Mouse (Mus musculus) liver, embryonic 16.5 days (tissue): ENCODE data around the gene Nnat. TPM values are rescaled to one million over a fixed set of nuclear protein-coding genes. Genes with fewer than 3 reads are reported as not detected.

Source experiments
- ATAC-seq: fragments of 200-750 bp; cut with Nextera tagmentation; 2 replicates; pipeline ENCODE4 v1.8.0; 2017; ENCODE audit warnings: low read depth, mild to moderate bottlenecking, moderate number of reproducible peaks, moderate library complexity
- H3K27ac ChIP-seq: fragments of 300-500 bp; sonication (generic); 2 replicates; pipeline ENCODE4 v1.5.1; 2014; ENCODE audit warnings: mild to moderate bottlenecking, low read length
- H3K27me3 ChIP-seq: fragments of 300-500 bp; sonication (generic); 2 replicates; pipeline ENCODE4 v1.6.1; 2014; ENCODE audit warnings: low read depth, low read length, mixed read lengths; ENCODE audit not compliant: control insufficient read depth, insufficient read depth
- H3K36me3 ChIP-seq: fragments of 300-500 bp; sonication (generic); 2 replicates; pipeline ENCODE4 v1.6.1; 2014; ENCODE audit warnings: mild to moderate bottlenecking; ENCODE audit not compliant: control insufficient read depth, insufficient read depth
- H3K4me1 ChIP-seq: fragments of 300-500 bp; sonication (generic); 2 replicates; pipeline ENCODE4 v1.6.1; 2014; ENCODE audit warnings: low read depth, low read length, mixed read lengths; ENCODE audit not compliant: control insufficient read depth
- H3K4me2 ChIP-seq: fragments of 300-500 bp; sonication (generic); 2 replicates; pipeline ENCODE4 v1.6.1; 2014; ENCODE audit warnings: low read depth, low read length, mixed read lengths
- H3K4me3 ChIP-seq: fragments of 300-500 bp; sonication (generic); 2 replicates; pipeline ENCODE4 v1.5.1; 2014; ENCODE audit warnings: low read depth, mild to moderate bottlenecking, low read length
- H3K9ac ChIP-seq: fragments of 300-500 bp; sonication (generic); 2 replicates; pipeline ENCODE4 v1.6.1; 2014; ENCODE audit warnings: low read depth, low read length
- H3K9me3 ChIP-seq: fragments of 300-500 bp; sonication (generic); replicated peaks from 2 replicates; pipeline ENCODE4 v1.6.1; 2016; ENCODE audit warnings: low read length; ENCODE audit not compliant: control insufficient read depth
- WGBS: fragments of 180-500 bp; shearing (Covaris S2); extraction: QIAGEN DNeasy Blood & Tissue Kit; methylation state at CpG from one replicate; pipeline ENCODE4 v1.1.7; 2014; ENCODE audit not compliant: insufficient replicate concordance; 5-methylcytosine and 5-hydroxymethylcytosine counted together
- polyA plus RNA-seq: library from polyadenylated mRNA; unstranded; fragments of >200 nt; fragmentation: Nextera tagmentation; extraction: Ambion mirVana; gene quantifications from 2 replicates; pipeline ENCODE4 v1.2.1, GENCODE M21; 2015

Nnat gene
- 12.3 and 14.3 TPM in 2 replicates for polyA plus RNA-seq

DNA sequence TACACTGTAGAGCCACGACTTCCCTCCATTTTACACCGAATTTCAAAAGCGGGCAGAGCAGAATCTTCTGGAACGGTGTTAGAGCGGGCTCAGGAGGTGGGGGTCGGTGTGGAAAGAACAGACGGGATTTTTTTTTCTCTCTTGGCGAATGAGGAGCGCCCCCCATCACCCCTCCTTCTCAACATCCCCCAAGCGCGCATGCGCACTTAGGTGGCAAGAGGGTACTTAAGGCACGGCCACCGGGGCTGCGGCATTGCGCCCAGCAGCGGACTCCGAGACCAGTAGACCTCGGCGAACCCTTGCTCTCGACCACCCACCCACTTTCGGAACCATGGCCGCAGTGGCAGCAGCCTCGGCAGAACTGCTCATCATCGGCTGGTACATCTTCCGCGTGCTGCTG is at the start of gene Nnat:
Nnat (plus strand) TSS at position 221 of the 400 bp plus-strand sequence.
- H3K9ac ChIP-seq: no peak within 1 kb of the TSS
- peaks cover 23% of the 10 kb centered on the region for H3K27me3 ChIP-seq
- no peak for ATAC-seq
- WGBS: 44% methylated on average over 27 of the region's 27 CpGs
- H3K4me1 ChIP-seq: no peaks in the 10 kb centered on the region
- H3K9me3 ChIP-seq: peaks cover 3% of the 10 kb centered on the region; the same call in 1 of the 2 replicates
- no peaks in the 10 kb centered on the region for H3K36me3 ChIP-seq
- H3K4me2 ChIP-seq: peak within 1 kb of the TSS; percentile 40
- no peak within 1 kb of the TSS for H3K27ac ChIP-seq
- peak within 1 kb of the TSS; percentile 29 for H3K4me3 ChIP-seq

DNA sequence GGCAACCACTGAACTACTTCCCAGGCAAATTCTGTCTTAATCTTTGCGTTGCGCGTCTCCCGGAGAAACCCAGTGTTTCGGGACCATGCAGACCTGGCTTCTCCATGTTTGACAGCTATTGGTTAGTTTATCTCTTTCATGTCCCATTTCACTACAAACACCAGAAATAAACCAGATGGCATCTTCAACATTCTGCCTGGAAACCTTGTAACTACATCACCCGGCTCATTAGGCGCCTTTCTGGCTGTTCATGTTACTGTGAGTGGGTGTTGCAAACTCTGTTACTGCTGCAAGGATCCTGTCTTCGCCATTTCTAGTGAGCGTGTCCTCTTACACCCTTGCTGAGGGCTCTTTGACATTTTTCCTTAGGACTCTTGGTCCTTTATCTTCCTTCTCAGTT is 47.0 kb upstream of the Nnat start:
- Histone ChIP-seq H3K36me3 (no peaks in the 10 kb centered on the region), H3K27ac (no peak overlapping the region), H3K4me3 (no peak overlapping the region), H3K27me3 (no peaks in the 10 kb centered on the region), H3K9me3 (no peaks in the 10 kb centered on the region), H3K9ac (no peak overlapping the region), H3K4me1 (no peaks in the 10 kb centered on the region; the same call in 1 of the 2 replicates), H3K4me2 (no peak overlapping the region)
- ATAC-seq: no peak
- WGBS: 74% methylated on average over 9 of the region's 9 CpGs

- Histone ChIP-seq H3K4me2 (no peak overlapping the region), H3K4me3 (no peak overlapping the region), H3K36me3 (no peaks in the 10 kb centered on the region), H3K4me1 (no peaks in the 10 kb centered on the region; the same call in 1 of the 2 replicates), H3K27ac (no peak overlapping the region), H3K27me3 (no peaks in the 10 kb centered on the region), H3K9me3 (no peaks in the 10 kb centered on the region), H3K9ac (no peak overlapping the region)
- ATAC-seq: peak; percentile 73
- WGBS: 30% methylated on average over 9 of the region's 9 CpGs
Measured at GRCm38 (mm10) chr2:157513737-157514208, 46.1 kb upstream of the Nnat start.

GRCm38 (mm10) chr2:157514353-157514752 is 45.5 kb upstream of the Nnat start:
- H3K27me3 ChIP-seq: no peaks in the 10 kb centered on the region
- no peaks in the 10 kb centered on the region; the same call in 1 of the 2 replicates for H3K4me1 ChIP-seq
- 30% methylated on average over 4 of the region's 4 CpGs for WGBS
- H3K4me2 ChIP-seq: no peak overlapping the region
- H3K9me3 ChIP-seq: no peaks in the 10 kb centered on the region
- ATAC-seq: no peak
- H3K9ac ChIP-seq: no peak overlapping the region
- H3K36me3 ChIP-seq: no peaks in the 10 kb centered on the region
- H3K27ac ChIP-seq: no peak overlapping the region
- no peak overlapping the region for H3K4me3 ChIP-seq

DNA sequence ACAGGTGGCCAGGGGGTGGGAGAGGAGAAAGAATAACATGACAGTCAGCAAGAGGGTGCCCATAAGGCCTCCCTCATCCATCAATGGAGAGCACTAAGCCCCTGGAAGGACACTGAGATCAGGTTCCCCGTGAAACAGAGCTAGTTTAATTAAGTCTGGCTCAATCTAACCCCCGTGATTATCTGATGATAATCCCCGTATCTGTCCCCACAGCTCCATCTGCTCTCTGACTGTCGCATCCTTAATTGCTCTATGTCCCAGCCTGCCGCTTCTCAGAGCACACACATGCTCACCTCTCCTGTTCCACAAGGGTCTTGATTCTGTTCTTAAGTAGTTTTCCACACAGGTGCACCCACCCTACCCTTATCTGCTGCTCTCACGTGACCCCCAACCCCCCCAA is 42.4 kb upstream of the Nnat start:
- Histone ChIP-seq H3K4me3 (no peak overlapping the region), H3K27me3 (no peaks in the 10 kb centered on the region), H3K4me2 (no peak overlapping the region), H3K9me3 (no peaks in the 10 kb centered on the region), H3K9ac (no peak overlapping the region), H3K27ac (no peak overlapping the region), H3K36me3 (no peaks in the 10 kb centered on the region), H3K4me1 (no peaks in the 10 kb centered on the region)
- 47% methylated on average over 6 of the region's 6 CpGs for WGBS
- ATAC-seq: no peak

- H3K9me3 ChIP-seq: no peaks in the 10 kb centered on the region
- no peak overlapping the region for H3K4me2 ChIP-seq
- no peaks in the 10 kb centered on the region for H3K4me1 ChIP-seq
- H3K27me3 ChIP-seq: no peaks in the 10 kb centered on the region
- no peak overlapping the region for H3K27ac ChIP-seq
- H3K4me3 ChIP-seq: no peak overlapping the region
- H3K9ac ChIP-seq: no peak overlapping the region
- no peaks in the 10 kb centered on the region for H3K36me3 ChIP-seq
- no peak for ATAC-seq
- WGBS: 56% methylated on average over 7 of the region's 7 CpGs
Measured at GRCm38 (mm10) chr2:157518451-157518850, 41.4 kb upstream of the Nnat start.

GRCm38 (mm10) chr2:157519452-157519851 is 40.4 kb upstream of the Nnat start:
- no peak for ATAC-seq
- Histone ChIP-seq H3K27ac (no peak overlapping the region), H3K9ac (no peak overlapping the region), H3K36me3 (no peaks in the 10 kb centered on the region), H3K9me3 (no peaks in the 10 kb centered on the region), H3K4me1 (no peaks in the 10 kb centered on the region), H3K27me3 (no peaks in the 10 kb centered on the region), H3K4me2 (no peak overlapping the region), H3K4me3 (no peak overlapping the region)
- WGBS: 48% methylated on average over 6 of the region's 6 CpGs

DNA sequence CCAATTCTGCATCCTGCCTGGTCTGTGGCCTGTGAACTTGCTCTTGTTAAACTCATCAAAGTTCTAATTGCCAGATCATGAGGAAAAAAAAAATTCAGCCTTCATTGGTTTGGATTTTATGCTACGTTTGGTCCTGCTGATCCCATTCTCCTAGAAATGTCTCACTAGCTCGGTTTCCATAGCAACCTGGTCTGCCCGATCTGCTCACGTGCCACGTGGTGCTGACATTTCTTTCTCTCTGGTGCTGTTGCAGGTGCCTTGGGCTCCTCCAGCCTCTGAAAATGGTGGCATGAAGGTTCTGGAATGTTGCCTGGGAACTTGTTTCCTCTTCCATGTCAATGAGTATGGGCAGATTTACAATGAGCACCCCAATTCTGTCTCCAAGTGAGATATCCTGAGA is 39.4 kb upstream of the Nnat start:
- WGBS: 45% methylated on average over 5 of the region's 5 CpGs
- no peak overlapping the region for H3K4me3 ChIP-seq
- no peaks in the 10 kb centered on the region for H3K4me1 ChIP-seq
- no peaks in the 10 kb centered on the region for H3K9me3 ChIP-seq
- no peak overlapping the region for H3K27ac ChIP-seq
- no peak overlapping the region for H3K9ac ChIP-seq
- no peaks in the 10 kb centered on the region for H3K36me3 ChIP-seq
- no peak overlapping the region for H3K4me2 ChIP-seq
- no peaks in the 10 kb centered on the region for H3K27me3 ChIP-seq
- ATAC-seq: no peak

DNA sequence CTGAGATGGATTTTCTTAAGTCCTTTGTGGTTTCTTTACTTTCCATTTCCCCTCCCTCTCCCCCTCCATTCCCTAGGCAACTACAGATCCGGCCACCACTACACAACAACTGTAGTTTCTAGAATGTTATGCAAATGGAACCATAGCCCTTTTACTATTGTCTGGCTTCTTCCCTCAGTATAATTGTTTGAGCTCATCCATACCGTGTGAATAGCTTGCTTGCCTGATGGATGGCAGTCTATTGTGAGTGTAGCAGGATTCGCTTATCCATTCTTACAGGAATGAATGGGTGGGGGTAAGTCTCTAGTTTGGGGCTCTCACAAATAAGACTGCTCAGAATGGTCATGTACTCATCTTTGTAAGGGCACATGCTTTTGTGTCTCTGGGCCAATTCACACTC is 37.3 kb upstream of the Nnat start:
- H3K9me3 ChIP-seq: no peaks in the 10 kb centered on the region
- H3K4me1 ChIP-seq: no peaks in the 10 kb centered on the region
- H3K27ac ChIP-seq: no peak overlapping the region
- H3K4me2 ChIP-seq: no peak overlapping the region
- no peaks in the 10 kb centered on the region for H3K27me3 ChIP-seq
- no peak overlapping the region for H3K4me3 ChIP-seq
- no peak for ATAC-seq
- H3K9ac ChIP-seq: no peak overlapping the region
- WGBS: 44% methylated on average over 3 of the region's 3 CpGs
- no peaks in the 10 kb centered on the region for H3K36me3 ChIP-seq
